Mouse (Mus musculus) heart, adult 8-10 months (tissue): ENCODE data around the gene Rnf44. TPM values are rescaled to one million over a fixed set of nuclear protein-coding genes. Genes with fewer than 3 reads are reported as not detected.

ENCODE experiments used
- total RNA-seq, 4 experiments: library from RNA; stranded (reverse); gene quantifications; 2 replicates each; pipeline ENCODE4 v1.2.4; 2022

The Rnf44 gene
- total RNA-seq, 4 experiments from 2014 or later, result 46.2 to 53.4 (median 47.6) TPM

Other genes with a start within 250 kb of the Rnf44 start
- gene Thoc3, start 225.1 kb downstream of the Rnf44 start, total RNA-seq, result 10 to 100 TPM; 20.5 to 23.3 (median 21.1) TPM
- 1 to 10 TPM; 1.8 to 3.1 (median 2.4) TPM for gene Simc1, start 190.1 kb downstream of the Rnf44 start, total RNA-seq
- 100 to 1,000 TPM in 1 of 4 experiments, 10 to 100 TPM in 3; 93.5 to 102 (median 96.6) TPM for gene 4833439L19Rik, start 128.5 kb downstream of the Rnf44 start, total RNA-seq
- 1 to 10 TPM; 4.1 to 6.6 (median 5.0) TPM for gene Arl10, start 118.9 kb downstream of the Rnf44 start, total RNA-seq
- gene Nop16, start 103.8 kb downstream of the Rnf44 start, total RNA-seq, result 10 to 100 TPM; 14.5 to 18.3 (median 16.0) TPM
- gene Higd2a, start 103.7 kb downstream of the Rnf44 start, total RNA-seq, result 100 to 1,000 TPM; 178 to 218 (median 190) TPM
- 100 to 1,000 TPM in 1 of 4 experiments, 10 to 100 TPM in 3; 86.1 to 103 (median 94.1) TPM for gene Cltb, start 82.6 kb downstream of the Rnf44 start, total RNA-seq
- gene Faf2, start 72.1 kb downstream of the Rnf44 start, total RNA-seq, result 10 to 100 TPM; 15.8 to 24.3 (median 21.3) TPM
- not detected for gene Cdhr2, start 7.6 kb upstream of the Rnf44 start, total RNA-seq
- under 1 TPM in 1 of 4 experiments, not detected in 3; 0.16 TPM for gene Gprin1, start 56.0 kb upstream of the Rnf44 start, total RNA-seq
- under 1 TPM in 1 of 4 experiments, not detected in 3; 0.46 TPM for gene Sncb, start 72.7 kb upstream of the Rnf44 start, total RNA-seq
- not detected for gene Eif4e1b, start 90.1 kb upstream of the Rnf44 start, total RNA-seq
- gene Tspan17, start 95.5 kb upstream of the Rnf44 start, total RNA-seq, result 10 to 100 TPM; 14.0 to 24.3 (median 18.1) TPM